Mouse (Mus musculus) embryonic fibroblast, embryonic 13.5 days (primary cell): ENCODE data around the gene Rb1.

Experiments
- CTCF ChIP-seq: IDR thresholded peaks from 2 replicates; pipeline ENCODE4 v1.5.1; 2011; ENCODE audit warnings: mild to moderate bottlenecking, control low read depth, low read length, moderate library complexity, borderline replicate concordance; ENCODE audit not compliant: insufficient read depth
- POLR2A ChIP-seq: IDR thresholded peaks from 2 replicates; pipeline ENCODE4 v1.6.1; 2011; ENCODE audit warnings: low read depth, mild to moderate bottlenecking, control low read depth, low read length, moderate library complexity

GRCm38 (mm10) chr14:73139866-73140265, 185.8 kb downstream of the Rb1 start:
- TF ChIP-seq POLR2A: no peak
- TF ChIP-seq CTCF: no peak
